Mouse (Mus musculus) left cerebral cortex, adult 18-20 months (tissue): Measurements from ENCODE around the gene Pask. TPM values are rescaled to one million over a fixed set of nuclear protein-coding genes. Genes with fewer than 3 reads are reported as not detected.

Source experiments
- DNase-seq, 2 experiments: peaks; one replicate each; pipeline ENCODE4 v3.0.0; 2021 to 2022; ENCODE audit warnings: low spot score in 2 of 2, mixed read lengths in 1 of 2
- microRNA-seq, 2 experiments: library from miRNA; unstranded; fragments of <30 nt; microRNA quantifications; one replicate each; pipeline ENCODE4 v1.2.0; 2021
- total RNA-seq, 2 experiments: library from RNA; stranded (reverse); gene quantifications; 2 replicates each; pipeline ENCODE4 v1.2.3; 2021

Gene Pask
- total RNA-seq, 2 experiments from 2014 or later: 5.5 to 6.8 TPM

GRCm38 (mm10) chr1:93290956-93291355 lies 52.3 kb downstream of the Pask start:
- DNase-seq: no peak

- no peak for DNase-seq
Measured at GRCm38 (mm10) chr1:93289678-93290214, 53.5 kb downstream of the Pask start.

GRCm38 (mm10) chr1:93277041-93277440 lies 66.2 kb downstream of the Pask start:
- DNase-seq: no peak

- no peak for DNase-seq
Measured at GRCm38 (mm10) chr1:93275561-93275960, 67.7 kb downstream of the Pask start.

- DNase-seq: no peak
Measured at GRCm38 (mm10) chr1:93272409-93272821, 70.9 kb downstream of the Pask start.

- no peak for DNase-seq
Measured at GRCm38 (mm10) chr1:93271751-93272150, 71.5 kb downstream of the Pask start.

GRCm38 (mm10) chr1:93270516-93271240 lies 72.6 kb downstream of the Pask start:
- DNase-seq: no peak

GRCm38 (mm10) chr1:93268246-93268645 lies 75.0 kb downstream of the Pask start:
- DNase-seq: no peak

- DNase-seq: no peak
Measured at GRCm38 (mm10) chr1:93267207-93267606, 76.1 kb downstream of the Pask start.

Small RNAs within 50 kb of the gene (microRNA-seq; reads per million reads assigned to microRNA genes)
- 0 reads per million in 2 experiments for gene Mir6345
- gene Mir6901: 0 reads per million in 2 experiments
- 0 to 0.21 reads per million in 2 experiments for gene Mir6902

Other genes with a start within 250 kb of the Pask start
- gene Kif1a, start 241.5 kb downstream of the Pask start, total RNA-seq: 100 to 1,000 TPM; 735 to 776 TPM
- not detected for gene Agxt, start 208.2 kb downstream of the Pask start, total RNA-seq
- gene 2310007B03Rik, start 182.5 kb downstream of the Pask start, total RNA-seq: not detected
- gene Crocc2, start 174.8 kb downstream of the Pask start, total RNA-seq: under 1 TPM; 0.07 to 0.16 TPM
- 1 to 10 TPM; 7.8 to 8.2 TPM for gene Sned1, start 107.6 kb downstream of the Pask start, total RNA-seq
- gene Mterf4, start 37.6 kb downstream of the Pask start, total RNA-seq: 10 to 100 TPM; 18.0 to 19.3 TPM
- gene Ppp1r7, start 628 bp downstream of the Pask start, total RNA-seq: 10 to 100 TPM; 82.1 to 87.1 TPM
- gene Ano7, start 30.4 kb upstream of the Pask start, total RNA-seq: under 1 TPM; 0.07 to 0.51 TPM
- 100 to 1,000 TPM; 157 to 167 TPM for gene Hdlbp, start 135.3 kb upstream of the Pask start, total RNA-seq
- 10 to 100 TPM in 1 of 2 experiments, 1 to 10 TPM in 1; 10.0 to 11.0 TPM for gene Farp2, start 168.6 kb upstream of the Pask start, total RNA-seq